Mouse (Mus musculus): ENCODE measurements around the gene Bcl2.

- TF ChIP-seq POLR2A (IDR thresholded peaks at IDR 0.05; ENCODE audit: extremely low read depth, insufficient read depth, low read length), result no peak
- no peak for TF ChIP-seq CTCF (IDR thresholded peaks at IDR 0.05; ENCODE audit: extremely low read depth, insufficient read depth, low read length)
Observed at GRCm38 (mm10) chr1:106601247-106601646, 112.8 kb downstream of the Bcl2 start.
